Mouse (Mus musculus): ENCODE results near the gene Elk3. TPM values are rescaled to one million over a fixed set of nuclear protein-coding genes. Genes with fewer than 3 reads are reported as not detected.

Elk3 gene
- polyA plus RNA-seq, 1 experiment = 65.1 TPM

GRCm38 (mm10) chr10:93301831-93302230, 9.1 kb downstream of the Elk3 start:
- Histone ChIP-seq H3K4me1 (ENCODE audit: control insufficient read depth, insufficient read depth, low read length) (peaks cover 33% of the 10 kb centered on the region), H3K27ac (ENCODE audit: insufficient read depth, low read depth, low read length) (no peak overlapping the region), H3K4me3 (ENCODE audit: insufficient read depth, low read length) (no peak overlapping the region)
- TF ChIP-seq POLR2A (IDR thresholded peaks at IDR 0.05; ENCODE audit: borderline replicate concordance, low read depth, low read length) (no peak), CTCF (IDR thresholded peaks at IDR 0.05; ENCODE audit: low read depth, low read length) (no peak)

- H3K27ac ChIP-seq (ENCODE audit: insufficient read depth, low read depth, low read length) = no peak overlapping the region
- TF ChIP-seq POLR2A (IDR thresholded peaks at IDR 0.05; ENCODE audit: borderline replicate concordance, low read depth, low read length) (no peak), CTCF (IDR thresholded peaks at IDR 0.05; ENCODE audit: low read depth, low read length) (no peak)
Measured at GRCm38 (mm10) chr10:93298208-93298607, 12.7 kb downstream of the Elk3 start.

GRCm38 (mm10) chr10:93297774-93298173, 13.2 kb downstream of the Elk3 start:
- peaks cover 20% of the 10 kb centered on the region for H3K4me1 ChIP-seq (ENCODE audit: control insufficient read depth, insufficient read depth, low read length)
- H3K27ac ChIP-seq (ENCODE audit: insufficient read depth, low read depth, low read length) = no peak overlapping the region
- TF ChIP-seq POLR2A (IDR thresholded peaks at IDR 0.05; ENCODE audit: borderline replicate concordance, low read depth, low read length) = no peak
- TF ChIP-seq CTCF (IDR thresholded peaks at IDR 0.05; ENCODE audit: low read depth, low read length) = no peak
- no peak overlapping the region for H3K4me3 ChIP-seq (ENCODE audit: insufficient read depth, low read length)

More at GRCm38 (mm10) chr10:93298208-93298607, 12.7 kb downstream of the Elk3 start:
- no peak overlapping the region for H3K4me3 ChIP-seq (ENCODE audit: insufficient read depth, low read length)
- peaks cover 20% of the 10 kb centered on the region for H3K4me1 ChIP-seq (ENCODE audit: control insufficient read depth, insufficient read depth, low read length)

- Histone ChIP-seq H3K4me3 (ENCODE audit: insufficient read depth, low read length) (no peak overlapping the region), H3K27ac (ENCODE audit: insufficient read depth, low read depth, low read length) (no peak overlapping the region)
Measured at GRCm38 (mm10) chr10:93294547-93295219, 16.3 kb downstream of the Elk3 start.

GRCm38 (mm10) chr10:93293621-93294020, 17.3 kb downstream of the Elk3 start:
- Histone ChIP-seq H3K4me1 (ENCODE audit: control insufficient read depth, insufficient read depth, low read length) (peaks cover 19% of the 10 kb centered on the region), H3K27ac (ENCODE audit: insufficient read depth, low read depth, low read length) (no peak overlapping the region), H3K4me3 (ENCODE audit: insufficient read depth, low read length) (no peak overlapping the region)
- TF ChIP-seq CTCF (IDR thresholded peaks at IDR 0.05; ENCODE audit: low read depth, low read length) (no peak), POLR2A (IDR thresholded peaks at IDR 0.05; ENCODE audit: borderline replicate concordance, low read depth, low read length) (no peak)

More at GRCm38 (mm10) chr10:93294547-93295219, 16.3 kb downstream of the Elk3 start:
- peaks cover 17% of the 10 kb centered on the region for H3K4me1 ChIP-seq (ENCODE audit: control insufficient read depth, insufficient read depth, low read length)
- TF ChIP-seq CTCF (IDR thresholded peaks at IDR 0.05; ENCODE audit: low read depth, low read length) (no peak), POLR2A (IDR thresholded peaks at IDR 0.05; ENCODE audit: borderline replicate concordance, low read depth, low read length) (no peak)

GRCm38 (mm10) chr10:93291843-93292242, 19.1 kb downstream of the Elk3 start:
- H3K4me3 ChIP-seq (ENCODE audit: insufficient read depth, low read length) = no peak overlapping the region
- H3K27ac ChIP-seq (ENCODE audit: insufficient read depth, low read depth, low read length) = no peak overlapping the region
- H3K4me1 ChIP-seq (ENCODE audit: control insufficient read depth, insufficient read depth, low read length) = peaks cover 12% of the 10 kb centered on the region
- TF ChIP-seq CTCF (IDR thresholded peaks at IDR 0.05; ENCODE audit: low read depth, low read length) (peak; percentile 55), POLR2A (IDR thresholded peaks at IDR 0.05; ENCODE audit: borderline replicate concordance, low read depth, low read length) (no peak)

- no peak overlapping the region for H3K27ac ChIP-seq (ENCODE audit: insufficient read depth, low read depth, low read length)
- TF ChIP-seq POLR2A (IDR thresholded peaks at IDR 0.05; ENCODE audit: borderline replicate concordance, low read depth, low read length) = no peak
- peak; percentile 75 for TF ChIP-seq CTCF (IDR thresholded peaks at IDR 0.05; ENCODE audit: low read depth, low read length)
- no peak overlapping the region for H3K4me3 ChIP-seq (ENCODE audit: insufficient read depth, low read length)
- peaks cover 12% of the 10 kb centered on the region for H3K4me1 ChIP-seq (ENCODE audit: control insufficient read depth, insufficient read depth, low read length)
Measured at GRCm38 (mm10) chr10:93291352-93291751, 19.6 kb downstream of the Elk3 start.

- peaks cover 5% of the 10 kb centered on the region for H3K4me1 ChIP-seq (ENCODE audit: control insufficient read depth, insufficient read depth, low read length)
- H3K27ac ChIP-seq (ENCODE audit: insufficient read depth, low read depth, low read length) = no peak overlapping the region
- H3K4me3 ChIP-seq (ENCODE audit: insufficient read depth, low read length) = no peak overlapping the region
- TF ChIP-seq POLR2A (IDR thresholded peaks at IDR 0.05; ENCODE audit: borderline replicate concordance, low read depth, low read length) = no peak
- no peak for TF ChIP-seq CTCF (IDR thresholded peaks at IDR 0.05; ENCODE audit: low read depth, low read length)
Measured at GRCm38 (mm10) chr10:93289404-93289803, 21.5 kb downstream of the Elk3 start.

- Histone ChIP-seq H3K4me1 (ENCODE audit: control insufficient read depth, insufficient read depth, low read length) (peaks cover 5% of the 10 kb centered on the region), H3K27ac (ENCODE audit: insufficient read depth, low read depth, low read length) (no peak overlapping the region), H3K4me3 (ENCODE audit: insufficient read depth, low read length) (no peak overlapping the region)
- TF ChIP-seq POLR2A (IDR thresholded peaks at IDR 0.05; ENCODE audit: borderline replicate concordance, low read depth, low read length) (no peak), CTCF (IDR thresholded peaks at IDR 0.05; ENCODE audit: low read depth, low read length) (no peak)
Measured at GRCm38 (mm10) chr10:93288336-93288735, 22.6 kb downstream of the Elk3 start.

GRCm38 (mm10) chr10:93287551-93288145, 23.3 kb downstream of the Elk3 start:
- Histone ChIP-seq H3K27ac (ENCODE audit: insufficient read depth, low read depth, low read length) (no peak overlapping the region), H3K4me1 (ENCODE audit: control insufficient read depth, insufficient read depth, low read length) (peaks cover 5% of the 10 kb centered on the region), H3K4me3 (ENCODE audit: insufficient read depth, low read length) (no peak overlapping the region)
- no peak for TF ChIP-seq CTCF (IDR thresholded peaks at IDR 0.05; ENCODE audit: low read depth, low read length)
- TF ChIP-seq POLR2A (IDR thresholded peaks at IDR 0.05; ENCODE audit: borderline replicate concordance, low read depth, low read length) = no peak
